Mouse (Mus musculus): ENCODE measurements around the gene Wfdc6b. TPM values are rescaled to one million over a fixed set of nuclear protein-coding genes. Genes with fewer than 3 reads are reported as not detected.
"Not testable (repeated sequence)": the region's sequence is repeated elsewhere in the genome, so short reads cannot be mapped to it uniquely, and the experiment has no call there.

Gene Wfdc6b
- polyA plus RNA-seq (2014; fragmentation: Nextera tagmentation; extraction: Ambion mirVana), result not detected in 2 replicates

DNA sequence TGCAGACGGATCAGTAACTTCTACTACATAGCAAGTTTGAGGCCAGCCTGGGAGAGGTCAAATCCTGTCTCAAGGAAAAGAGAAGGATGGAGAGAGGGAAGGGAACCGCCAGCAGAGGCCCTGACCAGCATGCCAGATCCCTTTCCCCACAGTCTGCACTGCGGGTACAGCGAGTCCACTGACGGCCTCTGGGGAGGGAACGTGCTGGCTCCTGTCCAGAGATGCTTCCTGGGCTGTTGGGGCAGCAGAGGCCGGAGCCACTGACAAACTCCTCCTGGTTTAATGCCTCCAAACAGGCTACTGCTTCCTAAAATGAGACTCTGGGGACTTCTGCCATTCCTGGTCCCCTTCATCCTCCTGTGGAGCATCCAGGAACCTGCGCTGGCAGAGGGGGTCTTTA is at the start of gene Wfdc6b, which contains the start of gene Wfdc8:
Gene Wfdc6b (plus strand): TSS at position 52 of the 400 bp plus-strand sequence.
Gene Wfdc8 (minus strand): TSS at position 156 of the 400 bp plus-strand sequence.
- not testable (repeated sequence) for H3K4me2 ChIP-seq; H3K9me3 ChIP-seq (replicated peaks; ENCODE audit: control insufficient read depth, low read length); H3K9ac ChIP-seq (ENCODE audit: low read depth, low read length); H3K36me3 ChIP-seq (ENCODE audit: control insufficient read depth, insufficient read depth, low read length); H3K27ac ChIP-seq (ENCODE audit: low read depth, low read length); H3K4me3 ChIP-seq (ENCODE audit: low read depth, low read length); H3K27me3 ChIP-seq (ENCODE audit: control insufficient read depth, insufficient read depth, low read length); H3K4me1 ChIP-seq (ENCODE audit: control insufficient read depth, insufficient read depth, low read length); ATAC-seq (replicated peaks; ENCODE audit: insufficient number of reproducible peaks, low FRiP score, low TSS enrichment)
- WGBS (ENCODE audit: insufficient replicate concordance), result 60% methylated on average over 8 of the region's 8 CpGs

DNA sequence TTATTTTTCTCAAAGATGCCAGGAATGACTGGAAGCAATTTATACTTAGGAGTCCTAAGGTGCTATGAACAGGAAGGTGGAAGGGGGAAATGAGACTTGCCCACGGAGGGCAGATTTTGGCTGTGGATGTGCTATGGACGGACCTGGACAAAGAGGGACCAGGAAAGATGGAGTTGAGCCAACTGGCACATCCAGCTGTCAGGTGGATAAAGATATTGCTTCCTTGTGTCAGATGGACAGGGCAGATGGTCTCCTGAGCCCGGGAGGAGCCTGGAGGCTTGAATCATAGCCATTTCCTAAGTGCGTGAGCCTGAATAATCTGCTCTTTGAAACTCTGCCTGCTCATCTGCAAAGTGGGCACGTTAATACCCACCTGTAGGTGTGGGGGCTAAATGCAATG is 49.0 kb upstream of the Wfdc6b start:
- no peak overlapping the region for H3K9ac ChIP-seq (ENCODE audit: low read depth, low read length)

DNA sequence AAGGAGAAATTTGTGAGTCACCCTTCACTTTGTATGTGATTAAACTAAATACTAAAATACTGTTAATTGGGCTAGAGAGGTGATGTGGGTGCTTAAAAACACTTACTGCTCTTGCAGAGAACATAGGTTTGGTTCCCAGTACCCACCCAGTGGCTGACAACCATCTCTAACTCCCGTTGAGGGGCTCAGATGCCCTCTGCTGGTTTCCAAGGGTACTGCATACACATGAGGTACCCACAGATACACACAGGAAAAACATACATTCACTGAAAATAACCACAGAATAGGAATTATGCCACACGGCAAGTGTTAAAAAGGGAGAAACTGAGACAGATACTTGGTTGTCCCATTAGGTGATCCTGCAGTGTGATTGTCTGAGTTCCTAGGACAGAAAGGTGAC is 46.3 kb upstream of the Wfdc6b start:
- 0 out of 2 replicates have a peak, but pooled peaks cover 4% of the 10 kb centered on the region for H3K4me1 ChIP-seq (ENCODE audit: control insufficient read depth, insufficient read depth, low read length)
- H3K4me3 ChIP-seq (ENCODE audit: low read depth, low read length), result no peak overlapping the region
- no peak overlapping the region for H3K9ac ChIP-seq (ENCODE audit: low read depth, low read length)
- no peaks in the 10 kb centered on the region for H3K36me3 ChIP-seq (ENCODE audit: control insufficient read depth, insufficient read depth, low read length)
- ATAC-seq (replicated peaks; ENCODE audit: insufficient number of reproducible peaks, low FRiP score, low TSS enrichment), result no peak
- peaks cover 18% of the 10 kb centered on the region for H3K27me3 ChIP-seq (ENCODE audit: control insufficient read depth, insufficient read depth, low read length)
- WGBS (ENCODE audit: insufficient replicate concordance), result 82% methylated on average over 2 of the region's 2 CpGs
- H3K9me3 ChIP-seq (replicated peaks; ENCODE audit: control insufficient read depth, low read length), result no peaks in the 10 kb centered on the region
- H3K4me2 ChIP-seq, result no peak overlapping the region
- no peak overlapping the region for H3K27ac ChIP-seq (ENCODE audit: low read depth, low read length)

More for the DNA sequence above, 49.0 kb upstream of the Wfdc6b start:
- WGBS (ENCODE audit: insufficient replicate concordance), result 67% methylated on average over 5 of the region's 5 CpGs
- ATAC-seq (replicated peaks; ENCODE audit: insufficient number of reproducible peaks, low FRiP score, low TSS enrichment), result no peak
- H3K4me3 ChIP-seq (ENCODE audit: low read depth, low read length), result no peak overlapping the region
- no peaks in the 10 kb centered on the region for H3K9me3 ChIP-seq (replicated peaks; ENCODE audit: control insufficient read depth, low read length)
- H3K27me3 ChIP-seq (ENCODE audit: control insufficient read depth, insufficient read depth, low read length), result peaks cover 21% of the 10 kb centered on the region
- no peak overlapping the region for H3K27ac ChIP-seq (ENCODE audit: low read depth, low read length)
- no peaks in the 10 kb centered on the region for H3K36me3 ChIP-seq (ENCODE audit: control insufficient read depth, insufficient read depth, low read length)
- H3K4me2 ChIP-seq, result no peak overlapping the region
- 0 out of 2 replicates have a peak, but pooled peaks cover 4% of the 10 kb centered on the region for H3K4me1 ChIP-seq (ENCODE audit: control insufficient read depth, insufficient read depth, low read length)

DNA sequence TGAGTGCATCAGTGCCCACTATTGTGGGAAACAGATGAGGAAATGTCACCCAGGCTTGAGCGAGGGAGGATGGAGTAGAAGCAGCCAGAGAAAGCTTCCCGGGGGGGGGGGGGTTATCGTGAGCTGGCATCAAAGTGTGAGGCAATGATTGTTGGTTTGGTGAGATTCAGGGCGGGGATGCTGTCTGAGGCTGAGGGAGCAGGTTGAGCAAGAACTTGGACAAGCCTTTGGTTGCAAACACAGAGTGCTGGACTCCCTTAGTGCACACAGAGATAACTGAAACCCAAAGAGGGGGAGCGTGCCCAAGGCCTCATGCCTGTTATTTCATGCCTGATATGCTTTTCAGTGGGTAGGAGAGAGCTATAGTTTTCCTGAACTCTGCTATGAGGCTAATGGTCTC is 45.9 kb upstream of the Wfdc6b start:
- Histone ChIP-seq H3K4me1 (ENCODE audit: control insufficient read depth, insufficient read depth, low read length) (0 out of 2 replicates have a peak, but pooled peaks cover 4% of the 10 kb centered on the region), H3K9me3 (replicated peaks; ENCODE audit: control insufficient read depth, low read length) (no peaks in the 10 kb centered on the region), H3K4me2 (no peak overlapping the region), H3K36me3 (ENCODE audit: control insufficient read depth, insufficient read depth, low read length) (no peaks in the 10 kb centered on the region), H3K27ac (ENCODE audit: low read depth, low read length) (no peak overlapping the region), H3K27me3 (ENCODE audit: control insufficient read depth, insufficient read depth, low read length) (peaks cover 13% of the 10 kb centered on the region), H3K9ac (ENCODE audit: low read depth, low read length) (no peak overlapping the region), H3K4me3 (ENCODE audit: low read depth, low read length) (no peak overlapping the region)
- WGBS (ENCODE audit: insufficient replicate concordance), result 72% methylated on average over 5 of the region's 5 CpGs
- ATAC-seq (replicated peaks; ENCODE audit: insufficient number of reproducible peaks, low FRiP score, low TSS enrichment), result no peak

DNA sequence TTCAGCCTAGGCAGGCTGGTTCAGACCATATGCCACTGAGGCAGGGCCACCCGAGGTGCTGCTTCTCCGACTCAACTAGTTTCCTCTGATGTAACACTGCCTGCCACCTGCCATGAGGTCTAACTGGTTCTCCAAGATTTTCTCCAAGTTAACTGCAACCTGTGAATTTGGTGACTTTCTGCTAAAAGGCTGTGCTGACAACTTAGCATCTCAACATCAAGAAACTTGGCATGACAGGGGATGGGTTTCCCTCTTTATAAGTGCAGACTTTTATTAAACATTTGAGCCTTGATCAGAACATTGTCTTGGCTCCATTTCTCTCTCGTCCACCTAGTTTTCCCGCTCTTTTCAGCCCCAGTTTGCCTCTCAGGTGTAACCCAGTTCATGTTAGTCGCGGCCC is 40.0 kb upstream of the Wfdc6b start, which contains the start of gene Spint3:
Gene Spint3 (minus strand): TSS at position 101 of the 400 bp plus-strand sequence.
- not testable (repeated sequence) for H3K27ac ChIP-seq (ENCODE audit: low read depth, low read length); H3K4me2 ChIP-seq; H3K4me1 ChIP-seq (ENCODE audit: control insufficient read depth, insufficient read depth, low read length); H3K9me3 ChIP-seq (replicated peaks; ENCODE audit: control insufficient read depth, low read length); ATAC-seq (replicated peaks; ENCODE audit: insufficient number of reproducible peaks, low FRiP score, low TSS enrichment); H3K36me3 ChIP-seq (ENCODE audit: control insufficient read depth, insufficient read depth, low read length); H3K4me3 ChIP-seq (ENCODE audit: low read depth, low read length); H3K9ac ChIP-seq (ENCODE audit: low read depth, low read length); H3K27me3 ChIP-seq (ENCODE audit: control insufficient read depth, insufficient read depth, low read length)
- 71% methylated on average over 6 of the region's 6 CpGs for WGBS (ENCODE audit: insufficient replicate concordance)

DNA sequence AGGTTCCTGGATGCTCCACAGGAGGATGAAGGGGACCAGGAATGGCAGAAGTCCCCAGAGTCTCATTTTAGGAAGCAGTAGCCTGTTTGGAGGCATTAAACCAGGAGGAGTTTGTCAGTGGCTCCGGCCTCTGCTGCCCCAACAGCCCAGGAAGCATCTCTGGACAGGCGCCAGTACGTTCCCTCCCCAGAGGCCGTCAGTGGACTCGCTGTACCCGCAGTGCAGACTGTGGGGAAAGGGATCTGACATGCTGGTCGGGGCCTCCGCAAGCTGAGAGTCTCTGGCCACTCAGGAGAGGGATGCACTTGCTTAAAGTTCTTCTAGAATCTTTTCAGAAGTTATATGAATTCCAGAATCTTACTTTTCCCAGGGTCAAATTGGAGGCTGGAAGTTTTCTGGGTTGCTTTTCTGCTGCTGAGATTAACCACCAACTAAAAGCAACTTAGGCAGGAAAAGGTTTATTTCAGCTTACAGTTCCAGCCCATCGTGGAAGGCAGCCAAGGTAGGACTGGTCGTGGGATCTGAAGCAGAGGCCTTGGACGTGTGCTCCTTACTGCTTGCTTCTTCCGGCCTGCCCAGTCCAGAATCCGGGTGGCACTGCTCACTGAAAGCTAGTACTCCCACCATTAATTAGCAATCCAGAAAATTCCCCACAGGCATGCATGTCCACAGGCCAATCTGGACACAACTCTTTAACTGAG is 28.1 kb upstream of the Wfdc6b start, which contains the start of gene Wfdc6a:
Gene Wfdc6a (minus strand): TSS at position 423 of the 701 bp plus-strand sequence.
- WGBS (ENCODE audit: insufficient replicate concordance), result 64% methylated on average over 13 of the region's 13 CpGs
- not testable (repeated sequence) for H3K4me2 ChIP-seq; H3K9ac ChIP-seq (ENCODE audit: low read depth, low read length)

DNA sequence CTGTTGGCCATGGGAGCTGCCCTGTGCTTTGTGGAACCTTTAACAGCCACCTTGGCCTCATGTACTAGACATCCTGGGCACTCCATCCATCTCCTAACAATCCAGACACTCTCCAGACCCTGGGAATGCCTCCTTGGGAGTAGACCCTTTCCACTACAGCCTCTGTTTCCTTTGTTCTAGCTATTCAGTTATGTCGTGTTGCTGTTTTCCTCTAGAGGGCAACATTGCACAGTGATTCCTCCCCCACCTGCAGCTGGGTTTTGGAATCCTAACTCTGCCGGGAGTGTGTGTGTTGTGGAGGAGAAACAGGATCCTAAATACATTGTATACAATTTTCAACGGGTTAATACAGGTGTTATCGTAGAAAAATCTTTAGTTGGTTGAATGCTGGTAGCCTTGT is 21.3 kb upstream of the Wfdc6b start:
- Histone ChIP-seq H3K9ac (ENCODE audit: low read depth, low read length) (no peak overlapping the region), H3K4me2 (no peak overlapping the region), H3K27me3 (ENCODE audit: control insufficient read depth, insufficient read depth, low read length) (no peaks in the 10 kb centered on the region), H3K36me3 (ENCODE audit: control insufficient read depth, insufficient read depth, low read length) (no peaks in the 10 kb centered on the region), H3K9me3 (replicated peaks; ENCODE audit: control insufficient read depth, low read length) (no peaks in the 10 kb centered on the region), H3K4me3 (ENCODE audit: low read depth, low read length) (no peak overlapping the region), H3K27ac (ENCODE audit: low read depth, low read length) (no peak overlapping the region), H3K4me1 (ENCODE audit: control insufficient read depth, insufficient read depth, low read length) (no peaks in the 10 kb centered on the region)
- 9% methylated on average over 4 of the region's 4 CpGs for WGBS (ENCODE audit: insufficient replicate concordance)
- ATAC-seq (replicated peaks; ENCODE audit: insufficient number of reproducible peaks, low FRiP score, low TSS enrichment), result no peak

More for the DNA sequence above, 28.1 kb upstream of the Wfdc6b start, which contains the start of gene Wfdc6a:
- not testable (repeated sequence) for H3K4me3 ChIP-seq (ENCODE audit: low read depth, low read length); H3K9me3 ChIP-seq (replicated peaks; ENCODE audit: control insufficient read depth, low read length); ATAC-seq (replicated peaks; ENCODE audit: insufficient number of reproducible peaks, low FRiP score, low TSS enrichment); H3K36me3 ChIP-seq (ENCODE audit: control insufficient read depth, insufficient read depth, low read length); H3K27me3 ChIP-seq (ENCODE audit: control insufficient read depth, insufficient read depth, low read length); H3K27ac ChIP-seq (ENCODE audit: low read depth, low read length); H3K4me1 ChIP-seq (ENCODE audit: control insufficient read depth, insufficient read depth, low read length)

DNA sequence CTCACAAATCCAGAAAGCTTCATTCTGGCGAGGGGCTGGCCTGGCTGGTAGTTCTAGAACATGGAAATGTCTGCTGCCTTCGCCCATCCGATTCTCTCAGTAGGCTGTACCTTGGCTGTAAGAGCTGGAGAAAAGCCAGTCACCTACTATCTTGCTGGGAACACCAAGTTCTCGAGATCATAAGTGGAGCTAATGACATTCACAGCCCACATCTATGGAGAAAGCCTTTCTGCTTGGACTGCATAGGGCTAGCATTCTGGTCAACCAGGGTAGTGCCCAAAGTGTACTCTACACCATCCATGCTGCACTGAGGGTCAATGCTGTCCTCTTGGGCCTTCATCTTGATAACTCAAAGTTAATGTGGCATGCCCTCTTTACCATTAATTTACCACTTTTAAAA is 19.8 kb upstream of the Wfdc6b start, which contains the start of gene Eppin:
Gene Eppin (minus strand): TSS at position 101 of the 400 bp plus-strand sequence.
- H3K4me1 ChIP-seq (ENCODE audit: control insufficient read depth, insufficient read depth, low read length), result no peaks in the 10 kb centered on the region
- H3K9ac ChIP-seq (ENCODE audit: low read depth, low read length), result no peak within 1 kb of the TSS
- no peak within 1 kb of the TSS for H3K4me2 ChIP-seq
- H3K9me3 ChIP-seq (replicated peaks; ENCODE audit: control insufficient read depth, low read length), result no peaks in the 10 kb centered on the region
- H3K27me3 ChIP-seq (ENCODE audit: control insufficient read depth, insufficient read depth, low read length), result no peaks in the 10 kb centered on the region
- no peaks in the 10 kb centered on the region for H3K36me3 ChIP-seq (ENCODE audit: control insufficient read depth, insufficient read depth, low read length)
- no peak within 1 kb of the TSS for H3K4me3 ChIP-seq (ENCODE audit: low read depth, low read length)
- ATAC-seq (replicated peaks; ENCODE audit: insufficient number of reproducible peaks, low FRiP score, low TSS enrichment), result no peak
- WGBS (ENCODE audit: insufficient replicate concordance), result 64% methylated on average over 4 of the region's 4 CpGs
- H3K27ac ChIP-seq (ENCODE audit: low read depth, low read length), result no peak within 1 kb of the TSS
